Mouse (Mus musculus): ENCODE results near the gene Lin7a.

DNA sequence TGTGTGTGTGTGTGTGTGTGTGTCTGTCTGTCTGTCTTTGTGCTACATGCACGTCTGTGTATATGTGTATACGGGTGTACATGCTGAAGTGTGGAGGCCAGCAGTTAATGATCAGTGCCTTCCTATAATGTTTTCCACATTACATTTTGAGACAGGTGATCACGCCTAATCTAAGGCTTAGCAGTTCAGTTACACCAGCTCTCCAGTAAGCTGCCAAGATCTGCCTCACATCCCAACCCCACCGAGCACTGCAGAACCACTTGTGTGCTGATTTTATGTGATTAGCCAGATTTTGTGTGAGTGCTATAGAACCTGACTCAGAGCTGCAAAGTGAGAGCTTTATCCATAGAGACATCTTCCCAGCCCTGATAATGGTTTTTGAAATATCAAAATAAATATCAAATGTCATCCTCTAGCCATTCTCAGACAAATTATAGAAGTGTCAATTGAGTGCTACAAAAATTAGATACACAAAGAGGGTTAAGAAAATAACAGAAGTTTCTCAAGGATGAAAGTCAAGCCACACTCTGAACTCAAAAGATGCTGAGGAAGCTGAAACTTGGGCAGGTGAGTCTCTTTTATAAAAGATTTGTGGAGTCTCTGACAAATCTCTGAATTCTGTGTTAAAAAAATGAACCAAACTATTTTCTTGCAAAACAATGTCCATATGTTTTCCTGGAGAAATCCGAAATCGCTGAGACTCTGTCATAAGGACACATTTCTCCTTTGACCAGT lies 46.7 kb upstream of the Lin7a start:
- TF ChIP-seq EP300 (optimal IDR thresholded peaks at IDR 0.05) (no peak), CTCF (IDR thresholded peaks at IDR 0.05; ENCODE audit: low read depth) (no peak)
